Mouse (Mus musculus) forebrain, postnatal 0 days (tissue): ENCODE data around the gene Bbs10. TPM values are rescaled to one million over a fixed set of nuclear protein-coding genes. Genes with fewer than 3 reads are reported as not detected.

Experiments used
- ATAC-seq: fragments of 200-750 bp; cut with Nextera tagmentation; 2 replicates; pipeline ENCODE4 v1.8.0; 2017; ENCODE audit warnings: mild to moderate bottlenecking, moderate library complexity
- DNase-seq: peaks from one replicate; pipeline ENCODE4 v3.0.0-alpha.2; 2015
- H3K27ac ChIP-seq: fragments of 300-500 bp; sonication (generic); 2 replicates; pipeline ENCODE4 v1.5.1; 2014; ENCODE audit warnings: low read depth, mild to moderate bottlenecking, antibody characterized with exemption, low read length, moderate library complexity, mixed read lengths
- H3K27me3 ChIP-seq: fragments of 300-500 bp; sonication (generic); 2 replicates; pipeline ENCODE4 v1.6.1; 2014; ENCODE audit warnings: mild to moderate bottlenecking, low read length, mixed read lengths; ENCODE audit not compliant: insufficient read depth
- H3K36me3 ChIP-seq: fragments of 300-500 bp; sonication (generic); 2 replicates; pipeline ENCODE4 v1.6.1; 2014; ENCODE audit warnings: mild to moderate bottlenecking, moderate library complexity; ENCODE audit not compliant: insufficient read depth
- H3K4me1 ChIP-seq: fragments of 300-500 bp; sonication (generic); 2 replicates; pipeline ENCODE4 v1.6.1; 2014; ENCODE audit warnings: antibody characterized with exemption; ENCODE audit not compliant: insufficient read depth
- H3K4me2 ChIP-seq: fragments of 300-500 bp; sonication (generic); 2 replicates; pipeline ENCODE4 v1.6.1; 2014; ENCODE audit warnings: low read depth, mild to moderate bottlenecking, moderate library complexity
- H3K4me3 ChIP-seq: fragments of 300-500 bp; sonication (generic); 2 replicates; pipeline ENCODE4 v1.5.1; 2014; ENCODE audit warnings: low read depth, low read length, mixed read lengths
- H3K9ac ChIP-seq: fragments of 300-500 bp; sonication (generic); 2 replicates; pipeline ENCODE4 v1.6.1; 2014; ENCODE audit warnings: mild to moderate bottlenecking
- H3K9me3 ChIP-seq: fragments of 300-500 bp; sonication (generic); 2 replicates; pipeline ENCODE4 v1.6.1; 2016; ENCODE audit warnings: low read length
- CTCF ChIP-seq: sonication (generic); IDR thresholded peaks from 2 replicates; pipeline ENCODE4 v1.5.1; 2016; ENCODE audit warnings: antibody characterized with exemption, control low read depth, low read depth
- WGBS: fragments of 180-500 bp; shearing (Covaris S2); extraction: QIAGEN DNeasy Blood & Tissue Kit; methylation state at CpG from one replicate; pipeline ENCODE4 v1.1.7; 2014; 5-methylcytosine and 5-hydroxymethylcytosine counted together
- polyA plus RNA-seq: library from polyadenylated mRNA; unstranded; fragments of >200 nt; fragmentation: Nextera tagmentation; extraction: Ambion mirVana; gene quantifications from 2 replicates; pipeline ENCODE4 v1.2.1, GENCODE M21; 2015
- total RNA-seq: library from RNA; depleted of rRNA; stranded (reverse); fragments of >200 nt; gene quantifications from 2 replicates; pipeline ENCODE4 v1.2.3, GENCODE M21; 2014

Bbs10 gene
- total and polyA plus RNA-seq, 2 experiments from 2014 or later, result 2.1 to 4.4 TPM

GRCm38 (mm10) chr10:111302486-111302885 lies 4.0 kb downstream of the Bbs10 start:
- H3K4me2 ChIP-seq, result no peak overlapping the region
- H3K27ac ChIP-seq, result no peak overlapping the region
- TF ChIP-seq CTCF, result no peak
- no peaks in the 10 kb centered on the region for H3K9me3 ChIP-seq
- H3K4me1 ChIP-seq, result no peaks in the 10 kb centered on the region
- H3K27me3 ChIP-seq, result no peaks in the 10 kb centered on the region
- 98% methylated on average over 6 of the region's 6 CpGs for WGBS
- DNase-seq (no peak), ATAC-seq (no peak)
- H3K36me3 ChIP-seq, result no peaks in the 10 kb centered on the region
- H3K4me3 ChIP-seq, result no peak overlapping the region
- H3K9ac ChIP-seq, result no peak overlapping the region

GRCm38 (mm10) chr10:111308850-111309501 lies 10.5 kb downstream of the Bbs10 start:
- Histone ChIP-seq H3K27ac (no peak overlapping the region), H3K9me3 (no peaks in the 10 kb centered on the region), H3K27me3 (no peaks in the 10 kb centered on the region), H3K36me3 (no peaks in the 10 kb centered on the region), H3K4me3 (no peak overlapping the region), H3K4me1 (no peaks in the 10 kb centered on the region), H3K9ac (no peak overlapping the region), H3K4me2 (no peak overlapping the region)
- WGBS, result 91% methylated on average over 13 of the region's 13 CpGs
- DNase-seq (no peak), ATAC-seq (no peak)
- no peak for TF ChIP-seq CTCF

DNA sequence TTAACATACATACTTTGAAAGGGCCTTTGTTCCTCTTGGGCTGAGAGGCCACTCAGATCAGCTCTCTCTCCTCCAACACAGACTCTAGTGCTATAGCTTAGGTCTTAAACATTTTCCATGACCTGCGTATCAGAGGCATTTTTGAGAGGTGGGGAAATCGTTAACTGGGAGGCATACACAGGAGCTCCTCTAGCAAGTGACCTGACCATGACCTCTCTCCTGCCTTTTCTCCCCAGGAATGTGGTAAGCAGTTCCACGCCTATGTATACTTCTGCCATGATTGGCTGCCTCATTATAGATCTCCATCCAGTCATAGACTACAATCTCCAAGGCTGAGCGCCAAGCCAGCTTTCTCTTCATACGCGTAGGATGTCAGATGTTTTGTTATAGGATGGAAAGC lies 14.8 kb downstream of the Bbs10 start:
- no peaks in the 10 kb centered on the region for H3K4me1 ChIP-seq
- H3K4me3 ChIP-seq, result no peak overlapping the region
- no peak overlapping the region for H3K4me2 ChIP-seq
- no peaks in the 10 kb centered on the region for H3K27me3 ChIP-seq
- ATAC-seq (no peak), DNase-seq (no peak)
- TF ChIP-seq CTCF, result no peak
- WGBS, result 74% methylated on average over 6 of the region's 6 CpGs
- no peaks in the 10 kb centered on the region for H3K9me3 ChIP-seq
- no peak overlapping the region for H3K27ac ChIP-seq
- no peak overlapping the region for H3K9ac ChIP-seq
- no peaks in the 10 kb centered on the region for H3K36me3 ChIP-seq

- H3K4me1 ChIP-seq, result no peaks in the 10 kb centered on the region
- H3K27me3 ChIP-seq, result no peaks in the 10 kb centered on the region
- H3K9me3 ChIP-seq, result no peaks in the 10 kb centered on the region
- H3K9ac ChIP-seq, result no peak overlapping the region
- H3K4me3 ChIP-seq, result no peak overlapping the region
- TF ChIP-seq CTCF, result no peak
- H3K36me3 ChIP-seq, result no peaks in the 10 kb centered on the region
- no peak for DNase-seq
- H3K27ac ChIP-seq, result no peak overlapping the region
- 75% methylated on average over 10 of the region's 10 CpGs for WGBS
- no peak for ATAC-seq
- H3K4me2 ChIP-seq, result no peak overlapping the region
Observed at GRCm38 (mm10) chr10:111314636-111315395, 16.3 kb downstream of the Bbs10 start.

- no peaks in the 10 kb centered on the region for H3K9me3 ChIP-seq
- no peak for ATAC-seq
- TF ChIP-seq CTCF, result no peak
- H3K36me3 ChIP-seq, result no peaks in the 10 kb centered on the region
- no peaks in the 10 kb centered on the region for H3K4me1 ChIP-seq
- H3K27me3 ChIP-seq, result no peaks in the 10 kb centered on the region
- H3K27ac ChIP-seq, result no peak overlapping the region
- H3K9ac ChIP-seq, result no peak overlapping the region
- no peak overlapping the region for H3K4me2 ChIP-seq
- no peak for DNase-seq
- 84% methylated on average over 3 of the region's 3 CpGs for WGBS
- H3K4me3 ChIP-seq, result no peak overlapping the region
Observed at GRCm38 (mm10) chr10:111315940-111316339, 17.5 kb downstream of the Bbs10 start.

DNA sequence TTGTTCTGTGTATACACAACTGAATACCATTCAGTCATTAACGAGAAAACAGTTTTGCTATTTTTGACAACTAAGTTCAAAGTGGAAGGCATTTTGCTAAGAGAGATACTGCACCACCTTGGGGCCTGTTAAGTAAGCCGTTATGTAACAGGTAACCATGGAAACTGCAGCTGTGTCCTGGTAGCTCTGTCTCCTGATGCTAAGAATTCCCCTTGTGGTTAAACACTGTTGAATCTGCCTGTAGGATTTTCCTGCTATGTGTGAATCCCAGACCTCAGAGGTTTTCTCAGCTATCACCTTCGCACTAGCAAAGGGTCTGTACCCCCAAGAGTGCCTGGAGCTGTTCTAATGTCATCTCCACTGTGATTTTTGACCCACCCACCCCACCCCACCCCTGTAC lies 19.5 kb downstream of the Bbs10 start:
- Histone ChIP-seq H3K4me1 (no peaks in the 10 kb centered on the region), H3K27ac (0 out of 2 replicates have a peak overlapping the region, but pooled peaks have one; percentile 21), H3K9me3 (no peaks in the 10 kb centered on the region), H3K9ac (no peak overlapping the region), H3K4me3 (no peak overlapping the region), H3K27me3 (no peaks in the 10 kb centered on the region), H3K36me3 (no peaks in the 10 kb centered on the region), H3K4me2 (no peak overlapping the region)
- WGBS, result 56% methylated on average over 3 of the region's 3 CpGs
- TF ChIP-seq CTCF, result peak; percentile 22; the same call in 1 of the 2 replicates
- DNase-seq (peak; percentile 66), ATAC-seq (peak; percentile 93)

GRCm38 (mm10) chr10:111318805-111319500 lies 20.5 kb downstream of the Bbs10 start:
- 84% methylated on average over 9 of the region's 9 CpGs for WGBS
- Histone ChIP-seq H3K4me2 (no peak overlapping the region), H3K9me3 (no peaks in the 10 kb centered on the region), H3K4me3 (no peak overlapping the region), H3K27ac (no peak overlapping the region), H3K27me3 (no peaks in the 10 kb centered on the region), H3K9ac (no peak overlapping the region), H3K4me1 (no peaks in the 10 kb centered on the region), H3K36me3 (no peaks in the 10 kb centered on the region)
- no peak for TF ChIP-seq CTCF
- DNase-seq, result no peak
- ATAC-seq, result no peak
